Mouse (Mus musculus) megakaryocyte, embryonic 14.5 days (primary cell): ENCODE results near the gene Gfod1.
A peak's percentile ranks its signal among the peaks of the same experiment; 100 is the strongest.

Experiments
- FLI1 ChIP-seq: IDR thresholded peaks from 2 replicates; pipeline ENCODE4 v1.6.1; 2012; ENCODE audit warnings: low read length, inconsistent platforms, mixed read lengths
- GATA1 ChIP-seq: IDR thresholded peaks from 3 replicates; pipeline ENCODE4 v1.6.1; 2012; ENCODE audit warnings: mixed read lengths, low read length, inconsistent platforms, borderline replicate concordance

DNA sequence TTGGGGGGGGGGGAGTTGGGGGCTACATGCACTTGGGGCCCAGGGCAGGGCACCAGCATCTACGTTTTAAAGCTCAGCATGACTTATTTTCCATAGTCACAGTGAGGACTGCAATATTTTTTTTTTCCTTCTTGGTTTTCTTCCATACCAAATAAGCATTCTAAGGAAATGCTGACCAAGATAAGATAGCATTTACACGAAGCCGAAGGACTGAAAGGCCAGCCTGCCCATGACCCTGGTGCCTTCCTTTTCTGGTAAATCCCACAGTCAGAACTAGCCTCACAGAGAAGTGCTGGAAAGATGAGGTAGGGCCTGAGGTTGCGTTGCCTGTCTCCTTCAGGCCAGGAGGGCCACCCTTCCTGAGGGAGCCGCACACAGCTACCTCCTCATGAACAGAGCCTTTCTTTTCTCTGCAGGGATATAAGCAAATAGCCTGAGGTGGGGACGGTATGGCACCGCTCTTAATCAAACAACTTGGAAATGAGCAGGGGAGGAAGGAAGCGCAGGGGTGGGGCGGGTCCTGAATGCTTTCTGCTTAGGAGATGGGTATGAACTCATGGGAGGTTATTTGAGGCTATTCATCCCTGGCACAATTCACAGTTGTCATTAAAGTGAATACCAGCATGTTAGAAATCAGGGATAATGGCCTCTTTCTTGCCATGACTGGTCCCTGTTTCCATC is 46.7 kb upstream of the Gfod1 start:
- TF ChIP-seq GATA1 (peak; percentile 85; the same call in 2 of the 3 replicates), FLI1 (no peak)
